Mouse (Mus musculus) kidney, postnatal 25 days (tissue): ENCODE measurements around the gene Eif4e2.

Experiments
- DNase-seq, 2 experiments: peaks; one replicate each; pipeline ENCODE4 v3.0.0; 2021; ENCODE audit warnings: mixed read lengths in 2 of 2

Eif4e2 gene

DNA sequence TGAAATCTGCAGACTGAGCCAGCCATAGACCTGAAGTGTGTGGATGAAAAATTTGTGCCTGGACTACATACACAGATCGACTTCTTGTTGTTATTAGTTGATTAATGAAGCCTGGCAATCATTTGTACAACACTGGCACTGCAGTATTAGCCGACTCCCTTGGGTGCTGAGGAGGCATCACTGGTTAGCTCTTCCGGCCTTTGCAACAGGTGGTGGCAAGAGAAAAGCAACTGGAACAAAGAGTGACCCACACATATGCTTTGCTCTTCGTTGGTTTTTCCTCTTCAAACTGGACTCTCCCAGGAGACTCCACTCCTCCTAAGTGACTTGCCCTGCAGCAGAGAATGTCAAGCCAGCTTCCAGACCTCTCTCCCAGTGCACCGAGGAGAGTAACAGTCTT is 9.9 kb upstream of the Eif4e2 start:
- no peak for DNase-seq

DNA sequence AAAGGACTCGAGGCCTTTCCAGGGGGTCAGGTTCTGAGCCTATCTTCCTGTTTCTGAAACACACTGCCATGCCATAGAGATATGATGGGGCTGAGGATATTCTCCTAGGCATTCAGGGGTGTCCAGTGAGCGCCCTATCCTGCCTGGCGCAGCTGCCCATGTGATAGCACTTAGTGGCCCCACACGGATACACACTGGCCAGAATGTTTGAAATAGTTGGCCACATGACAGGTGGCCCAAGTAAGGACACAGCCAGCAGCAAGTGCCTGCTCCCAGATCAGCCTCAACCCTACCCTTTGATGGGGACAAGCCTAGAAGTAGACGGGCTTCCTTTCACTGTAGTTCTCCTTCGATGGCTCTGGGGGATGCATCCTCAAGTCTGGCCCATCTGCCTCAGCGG is 9.2 kb upstream of the Eif4e2 start, which contains the start of gene Chrng:
Gene Chrng (plus strand): TSS at position 193 of the 400 bp plus-strand sequence.
- no peak for DNase-seq

DNA sequence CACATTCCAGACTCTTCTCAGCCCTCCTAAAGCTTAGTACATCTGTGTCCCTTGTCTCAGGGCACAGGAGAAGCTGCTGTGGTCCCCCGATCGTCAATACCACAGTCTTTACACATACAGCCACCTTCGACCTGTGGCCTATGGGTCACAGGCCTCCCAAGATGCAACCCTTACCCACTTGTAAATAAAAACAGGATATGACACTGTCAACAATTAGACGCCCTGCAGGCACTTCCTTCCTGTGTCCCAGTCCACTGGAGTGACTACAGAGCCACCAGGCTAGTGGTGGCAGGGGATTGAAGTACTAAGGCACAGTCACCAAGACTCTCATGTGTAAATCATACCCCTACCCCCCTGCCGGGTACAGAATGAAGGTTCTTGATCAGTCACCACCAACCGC is 8.7 kb upstream of the Eif4e2 start:
- DNase-seq, result peak in 1 of 2 experiments; percentile 23

DNA sequence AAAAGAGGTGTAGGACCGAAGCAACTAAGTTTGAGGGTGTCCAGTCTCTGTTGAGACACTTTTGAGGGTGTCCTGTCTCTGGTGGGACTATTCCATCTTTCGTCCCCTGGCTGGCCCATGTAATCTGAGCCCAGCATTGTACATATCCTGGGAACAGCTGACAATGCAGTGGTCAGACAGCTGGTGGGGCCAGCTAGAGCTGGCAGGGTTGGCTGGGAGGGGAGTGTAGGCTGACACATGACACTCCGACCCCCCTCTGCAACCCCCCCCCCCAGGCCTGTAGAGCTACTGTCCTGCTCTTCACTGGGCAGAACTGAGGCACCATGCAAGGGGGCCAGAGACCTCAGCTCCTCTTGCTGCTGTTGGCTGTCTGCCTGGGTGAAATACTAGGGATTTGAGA is 8.2 kb upstream of the Eif4e2 start:
- no peak for DNase-seq

DNA sequence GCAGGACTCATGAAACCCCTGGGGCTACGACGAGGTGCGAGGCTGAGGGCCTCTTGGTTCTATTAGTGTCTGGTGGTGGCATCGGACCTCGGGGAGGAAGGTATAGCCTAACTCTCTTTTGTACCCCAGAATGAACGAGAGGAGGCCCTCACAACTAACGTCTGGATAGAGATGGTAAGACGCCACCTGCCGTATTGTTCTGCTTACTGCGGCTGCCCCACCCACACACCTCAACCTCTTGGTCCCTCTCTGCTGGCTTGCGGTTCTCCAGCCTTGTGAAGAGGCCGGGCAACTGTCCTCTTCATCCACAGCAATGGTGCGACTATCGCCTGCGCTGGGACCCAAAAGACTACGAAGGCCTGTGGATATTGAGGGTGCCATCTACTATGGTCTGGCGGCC is 7.4 kb upstream of the Eif4e2 start:
- DNase-seq, result peak in 1 of 2 experiments; percentile 36

DNA sequence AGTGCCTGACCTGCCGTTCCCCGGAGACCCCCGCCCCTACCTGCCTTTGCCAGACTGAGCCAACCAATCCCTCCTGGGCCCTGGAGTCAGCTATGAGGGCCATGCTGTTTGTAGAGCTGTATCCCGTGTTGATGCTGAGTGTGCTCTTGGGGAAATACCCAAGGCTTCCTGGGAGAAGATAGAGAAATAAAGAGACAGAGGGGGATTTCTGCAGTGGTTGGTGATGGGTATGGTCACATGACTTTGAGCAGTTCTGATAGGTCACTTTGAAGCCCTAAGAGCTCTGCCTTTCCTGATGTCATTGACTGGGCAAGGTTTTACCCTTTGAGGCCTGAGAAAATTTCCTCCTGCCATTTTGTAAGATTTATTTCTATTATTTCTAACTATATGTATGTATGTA is 2.3 kb upstream of the Eif4e2 start:
- peak in 1 of 2 experiments; percentile 28 for DNase-seq

DNA sequence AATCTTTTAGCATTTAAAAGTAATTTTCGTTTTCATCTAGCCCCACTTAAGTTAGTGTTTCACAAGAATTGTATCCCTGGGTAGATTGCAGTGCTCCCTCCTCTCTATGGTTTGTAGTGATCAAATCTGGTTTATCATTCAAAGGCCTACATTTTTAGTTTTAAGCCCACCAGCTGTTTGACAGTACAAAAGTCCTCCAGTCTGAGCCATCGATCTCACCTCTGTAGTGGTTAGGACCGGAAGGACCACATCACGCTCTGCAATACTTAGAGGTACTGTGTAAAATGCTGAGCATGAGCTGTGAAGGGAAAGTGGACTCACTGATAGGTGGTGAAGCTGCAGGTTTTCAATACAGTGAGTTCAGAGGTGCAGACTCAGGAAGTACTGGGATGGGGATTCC is 1.0 kb downstream of the Eif4e2 start:
- no peak for DNase-seq

DNA sequence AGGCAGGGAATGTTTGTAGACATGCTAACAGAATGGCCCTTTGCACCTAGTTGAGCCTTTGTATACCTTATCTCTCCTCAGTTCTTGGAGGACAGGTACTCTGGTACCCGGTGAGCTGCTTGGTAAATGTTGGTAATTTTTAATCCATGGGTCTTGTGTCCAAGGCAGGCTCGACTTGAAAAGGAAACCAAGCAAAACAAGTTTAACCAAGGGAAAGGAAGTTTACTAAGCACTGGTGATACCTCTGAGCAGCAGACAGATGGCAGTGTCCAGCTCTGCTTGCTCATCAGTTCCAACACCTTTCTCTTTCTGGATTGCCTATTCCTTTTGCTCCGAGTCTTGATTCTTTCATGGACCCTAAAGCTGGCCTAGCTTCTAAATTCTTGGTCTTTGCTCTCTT is 4.2 kb downstream of the Eif4e2 start:
- DNase-seq, result peak; percentile 15 to 54

DNA sequence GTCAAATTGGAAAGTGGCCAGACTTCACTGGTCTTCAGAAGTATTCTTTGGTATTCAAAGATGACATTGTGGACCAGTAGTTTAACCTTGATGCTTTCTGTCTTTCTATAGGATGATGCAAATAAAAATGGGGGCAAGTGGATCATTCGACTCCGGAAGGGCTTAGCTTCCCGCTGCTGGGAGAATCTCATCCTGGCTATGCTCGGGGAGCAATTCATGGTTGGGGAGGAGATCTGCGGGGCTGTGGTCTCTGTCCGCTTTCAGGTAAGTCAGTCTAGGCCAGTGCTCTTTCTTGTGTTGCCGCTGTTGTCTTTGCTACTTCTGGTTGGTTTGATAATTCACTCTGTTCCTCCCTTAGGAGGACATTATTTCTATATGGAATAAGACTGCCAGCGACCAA is 12.0 kb downstream of the Eif4e2 start:
- no peak for DNase-seq

DNA sequence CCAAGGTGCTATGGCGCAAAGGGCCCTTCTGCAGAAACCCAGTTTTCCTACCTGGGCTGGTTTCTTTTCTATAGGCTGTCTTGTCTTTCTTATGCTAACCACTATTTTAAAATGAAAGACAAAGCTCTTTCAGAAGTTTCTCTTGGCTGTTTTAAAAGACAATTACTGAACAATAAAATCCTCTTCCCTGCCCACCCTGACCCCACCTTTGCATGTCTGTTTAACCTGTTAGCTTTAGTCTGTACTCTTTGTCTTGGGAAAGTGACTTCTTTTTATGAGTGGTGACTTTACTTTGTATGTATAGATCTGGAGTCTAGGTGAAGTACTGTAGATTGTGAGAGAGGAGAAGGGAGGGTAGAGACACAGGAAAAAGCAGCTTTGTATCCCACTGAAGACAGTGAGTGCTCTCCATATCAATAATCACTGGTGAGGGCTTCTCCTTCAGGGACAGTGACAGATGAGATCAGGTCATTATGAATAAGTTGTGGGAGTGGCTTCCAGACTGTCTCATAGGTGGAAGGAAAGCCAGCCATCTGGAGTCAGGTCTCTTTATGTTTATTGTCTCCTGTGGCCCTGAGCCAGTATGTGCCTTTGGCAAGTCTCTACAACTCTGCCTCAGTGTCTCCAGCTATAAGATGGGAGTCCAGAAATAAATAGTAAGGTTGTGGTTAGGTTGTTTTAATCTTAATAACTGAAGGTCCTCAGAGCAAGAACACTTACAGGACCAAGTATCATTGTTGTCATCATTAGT is 12.9 kb downstream of the Eif4e2 start:
- DNase-seq, result no peak

DNA sequence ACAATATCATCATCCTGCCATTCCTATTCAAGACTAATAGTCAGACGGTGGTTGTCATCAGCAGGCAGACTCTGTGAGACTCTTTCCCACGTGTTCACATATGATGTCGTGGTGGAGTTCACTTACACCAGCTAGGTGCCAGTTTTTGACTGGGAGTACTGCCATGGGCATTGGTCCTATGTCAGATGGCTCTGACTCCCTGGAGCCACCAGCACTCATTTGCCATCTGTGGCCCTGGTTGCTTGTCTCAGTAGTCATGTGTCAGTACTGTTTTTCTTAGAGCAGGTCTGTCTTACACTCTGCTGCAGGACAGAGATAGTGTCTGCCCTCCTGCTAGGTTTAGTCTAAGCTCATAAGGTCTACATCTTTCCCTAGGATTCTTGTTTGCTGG is 13.4 kb downstream of the Eif4e2 start:
- DNase-seq, result no peak

DNA sequence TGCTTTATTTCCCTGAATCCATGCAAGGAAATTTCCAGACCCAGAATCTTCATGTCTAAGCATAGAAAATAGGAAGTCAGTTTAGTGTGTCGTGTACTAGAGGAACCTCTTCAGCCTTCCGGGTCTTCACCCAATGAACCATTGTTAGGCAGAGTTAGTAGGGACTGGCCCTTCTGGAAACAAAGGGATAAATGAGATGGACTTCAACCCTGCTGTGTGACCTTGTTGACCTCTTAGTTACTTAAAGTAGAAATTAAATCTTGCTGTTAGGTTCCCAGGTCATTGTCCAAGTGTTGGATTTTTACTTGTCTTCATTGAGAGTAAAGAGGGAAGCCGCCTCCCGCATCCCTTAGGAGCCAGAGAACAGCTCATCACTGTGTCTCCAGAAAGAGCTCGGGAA is 16.9 kb downstream of the Eif4e2 start:
- DNase-seq, result peak in 1 of 2 experiments; percentile 25

DNA sequence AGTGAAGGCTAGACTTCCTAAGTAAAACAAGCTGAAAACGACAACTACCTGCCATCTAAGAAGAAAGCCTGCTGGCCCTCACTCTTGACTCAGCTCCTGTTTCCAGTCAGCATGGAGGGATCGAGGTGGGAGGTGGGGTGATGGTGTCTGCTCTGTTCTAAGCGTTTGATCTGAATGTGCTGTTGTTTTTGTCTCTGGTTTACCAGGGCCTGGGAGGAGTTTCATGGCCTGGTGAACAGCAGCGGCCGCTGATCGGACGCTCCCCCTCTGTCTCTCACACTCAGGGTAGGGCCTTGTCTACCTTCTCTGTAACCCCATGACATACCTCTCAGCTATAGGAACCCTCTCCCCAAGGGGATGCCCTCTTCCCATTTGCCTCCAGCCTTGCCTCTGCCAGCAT is 18.5 kb downstream of the Eif4e2 start:
- DNase-seq, result no peak

DNA sequence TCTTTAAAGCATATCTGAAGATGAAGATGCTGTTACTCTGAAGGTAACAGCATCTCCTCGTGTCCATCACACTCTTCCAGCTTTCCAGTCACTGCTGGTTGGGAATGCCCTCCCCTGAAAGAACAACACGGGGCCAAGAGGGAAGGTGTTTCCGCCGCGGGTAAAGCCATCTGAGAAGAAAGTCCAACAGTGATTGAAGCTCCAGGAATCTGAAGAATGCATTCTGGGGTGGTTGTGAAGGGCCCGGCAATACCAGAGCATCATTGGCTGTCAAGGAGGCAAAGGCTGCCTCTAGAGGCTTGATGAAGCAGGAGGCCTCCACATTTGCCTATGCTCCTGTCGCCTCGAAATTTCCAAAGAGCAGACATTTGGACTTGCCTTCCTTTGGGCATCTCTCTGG is 25.3 kb downstream of the Eif4e2 start:
- no peak for DNase-seq

DNA sequence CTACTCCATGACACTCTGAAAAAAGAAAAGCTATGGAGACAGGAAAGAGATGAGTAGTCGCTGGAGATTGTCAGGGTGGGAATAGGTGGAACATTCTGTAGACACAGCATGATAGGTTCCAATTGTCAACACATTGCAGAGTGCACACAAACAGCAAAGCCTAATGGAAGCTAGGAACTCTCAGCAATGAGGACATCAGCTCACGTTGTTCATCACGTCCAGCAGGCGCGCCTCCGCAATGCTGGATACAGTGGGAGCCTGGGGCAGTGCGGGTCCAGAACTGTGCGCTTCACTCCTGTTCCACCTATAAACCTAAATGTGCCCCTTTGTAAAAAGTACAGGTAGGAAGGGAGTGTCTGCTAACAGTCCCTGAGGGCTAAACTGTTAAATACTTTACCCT is 29.3 kb downstream of the Eif4e2 start:
- no peak for DNase-seq

DNA sequence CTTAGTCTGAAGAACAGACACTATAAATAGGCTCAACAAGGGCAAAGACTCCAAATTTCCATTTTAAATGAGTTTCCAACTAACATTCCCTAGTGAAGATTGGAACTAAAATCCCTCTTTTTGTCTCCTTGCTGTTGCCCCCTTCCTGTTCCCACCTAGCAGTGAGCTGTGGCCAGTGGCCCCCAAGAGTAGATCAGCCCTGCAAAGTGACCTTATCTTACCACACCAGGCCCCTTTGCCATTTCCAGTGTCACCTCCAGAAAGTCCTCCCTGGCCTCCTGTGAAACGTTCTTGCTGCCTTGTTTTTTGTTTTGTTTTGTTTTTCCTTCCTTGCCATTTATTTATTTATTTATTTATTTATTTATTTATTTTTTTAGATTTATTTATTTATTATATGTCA is 31.7 kb downstream of the Eif4e2 start:
- no peak for DNase-seq

DNA sequence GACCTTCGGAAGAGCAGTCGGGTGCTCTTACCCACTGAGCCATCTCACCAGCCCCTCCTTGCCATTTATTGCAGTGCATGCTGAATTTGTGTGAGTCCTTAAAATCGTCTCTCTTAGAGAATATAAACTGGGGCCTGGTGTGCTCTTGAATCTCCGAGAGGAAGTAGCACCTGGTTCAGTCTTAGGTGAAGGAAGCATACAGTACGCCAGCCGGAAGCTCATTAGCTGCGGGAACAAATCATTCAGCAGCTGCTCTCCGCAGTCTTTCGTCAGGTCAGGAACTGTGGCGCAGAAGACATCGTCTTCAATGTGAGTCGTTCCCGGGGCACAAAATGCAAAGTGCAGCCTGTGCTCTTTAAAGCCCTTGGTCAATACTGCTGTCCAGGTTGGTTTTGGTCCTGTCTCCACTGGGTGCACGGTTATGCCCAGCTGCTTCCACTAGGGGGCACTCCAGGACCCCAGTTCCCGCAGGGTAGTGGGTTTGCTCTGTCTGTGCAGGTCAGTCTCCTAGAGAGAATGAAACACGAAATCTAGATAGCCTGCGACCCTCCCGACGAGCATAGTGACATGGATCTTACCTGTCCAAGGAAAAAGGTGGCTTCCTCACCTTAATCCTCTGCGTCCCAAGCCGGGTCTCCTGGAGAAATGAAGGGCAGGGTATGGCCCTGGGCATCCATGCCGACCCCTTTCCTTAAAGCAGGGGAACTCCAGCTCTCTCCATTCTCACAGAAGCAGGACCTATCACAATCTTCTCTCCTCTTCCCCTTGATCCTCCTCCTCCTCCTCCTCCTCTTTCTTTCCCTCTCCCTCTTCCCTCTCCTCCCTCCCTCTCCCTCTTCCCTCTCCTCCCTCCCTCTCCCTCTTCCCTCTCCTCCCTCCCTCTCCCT is 32.5 kb downstream of the Eif4e2 start:
- peak; percentile 83 to 85 for DNase-seq

DNA sequence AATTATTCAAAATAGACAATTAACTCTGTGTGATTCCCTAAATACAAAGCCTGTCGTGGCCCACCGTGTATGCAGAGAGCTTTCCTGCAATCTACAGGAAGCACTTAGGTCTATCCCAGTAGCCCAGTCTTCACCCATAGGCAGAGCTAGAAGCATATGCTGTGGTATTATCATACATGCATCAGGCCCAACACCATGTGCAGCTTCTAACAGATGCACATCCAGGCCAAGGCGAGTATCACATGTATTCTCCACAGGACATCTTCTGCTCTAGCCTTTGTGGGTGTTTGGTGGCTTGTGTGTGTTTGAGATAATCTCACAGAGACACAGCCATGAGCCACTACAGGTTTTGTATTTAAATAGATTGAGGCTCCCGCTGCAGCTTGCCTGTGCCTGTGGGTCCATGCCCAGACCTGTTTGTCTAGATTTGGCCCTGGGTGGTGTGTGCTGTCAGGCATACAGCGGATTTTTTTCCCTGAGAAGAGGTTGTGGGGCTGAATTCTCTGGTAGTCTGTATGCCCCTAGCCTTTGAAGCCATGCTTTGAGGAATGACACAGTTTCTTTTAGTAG is 38.4 kb downstream of the Eif4e2 start:
- DNase-seq, result no peak

DNA sequence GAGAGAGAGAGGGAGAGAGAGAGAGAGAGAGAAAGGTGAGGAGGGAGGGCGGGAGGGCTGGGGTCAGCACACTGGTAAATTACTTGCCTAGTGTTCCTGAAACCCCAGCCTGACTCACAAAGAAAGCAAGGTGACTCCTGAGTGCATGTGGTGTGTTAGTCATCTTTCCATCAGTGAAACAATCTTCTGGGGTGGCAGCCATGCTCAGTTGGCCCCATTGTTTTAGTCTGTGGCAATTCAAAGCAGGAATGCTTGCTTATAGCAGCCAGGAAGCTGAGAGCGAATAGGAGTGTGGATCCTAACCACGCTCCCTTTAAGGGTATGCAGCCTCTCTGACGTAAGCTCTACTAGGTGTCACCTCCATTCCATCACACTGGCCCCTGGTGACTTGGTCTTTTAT is 41.5 kb downstream of the Eif4e2 start:
- no peak for DNase-seq

DNA sequence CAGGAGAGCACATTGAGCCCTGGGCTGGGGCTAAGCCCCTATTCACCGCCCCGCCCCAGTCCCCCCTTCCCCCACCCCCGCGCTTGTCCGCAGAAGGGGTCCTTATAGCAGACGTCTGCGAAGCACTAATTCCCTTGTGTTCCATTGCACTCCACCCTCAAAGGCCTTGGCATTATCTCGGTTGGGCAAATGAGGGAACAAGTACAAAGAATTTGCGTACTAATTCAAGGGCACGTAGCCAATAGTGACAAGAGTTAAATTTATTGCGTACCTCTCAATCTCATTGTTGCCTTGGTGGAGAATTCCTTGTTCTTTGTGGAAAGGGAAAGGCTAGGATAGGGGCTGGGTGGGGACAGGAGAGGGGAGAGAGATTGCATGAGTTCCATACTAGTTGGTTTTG is 44.0 kb downstream of the Eif4e2 start:
- no peak for DNase-seq

DNA sequence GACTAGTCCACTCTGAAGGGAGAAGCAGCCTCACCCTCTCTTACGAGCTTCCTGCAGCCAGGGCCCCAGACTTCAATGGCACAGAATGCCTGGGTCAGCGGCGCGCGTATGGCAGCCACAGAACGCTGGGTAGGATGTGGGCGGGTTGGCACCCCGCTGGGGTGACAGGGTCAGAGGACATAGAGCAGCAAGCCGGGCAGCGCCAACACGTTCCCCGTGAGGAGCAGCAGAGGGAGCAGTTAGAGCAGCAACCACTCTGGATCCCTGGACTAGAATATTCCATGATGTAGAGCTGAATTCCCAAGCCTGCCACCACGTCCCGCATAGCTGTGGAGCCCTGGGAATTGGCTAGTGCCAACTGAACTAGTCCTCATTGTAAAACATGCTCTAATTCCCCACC is 44.8 kb downstream of the Eif4e2 start:
- peak; percentile 62 to 83 for DNase-seq

DNA sequence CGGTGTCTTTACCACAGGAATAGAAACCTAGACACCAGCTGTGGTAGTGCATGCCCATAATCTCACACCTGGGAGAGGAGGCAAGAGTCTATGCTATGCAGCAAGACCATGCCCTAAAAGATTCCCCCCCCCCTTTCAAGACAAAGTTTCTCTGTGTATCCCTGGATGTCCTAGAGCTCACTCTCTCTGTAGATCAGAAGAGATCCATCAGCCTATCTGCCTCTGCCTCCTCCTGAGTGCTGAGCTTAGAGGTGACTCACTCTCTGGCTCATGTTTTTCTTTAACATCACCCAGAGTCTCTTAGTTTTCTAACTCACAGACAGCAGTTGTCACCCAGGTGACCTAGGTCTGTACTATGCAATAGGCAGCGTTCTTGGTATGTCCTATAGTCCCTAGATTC is 45.6 kb downstream of the Eif4e2 start:
- no peak for DNase-seq

DNA sequence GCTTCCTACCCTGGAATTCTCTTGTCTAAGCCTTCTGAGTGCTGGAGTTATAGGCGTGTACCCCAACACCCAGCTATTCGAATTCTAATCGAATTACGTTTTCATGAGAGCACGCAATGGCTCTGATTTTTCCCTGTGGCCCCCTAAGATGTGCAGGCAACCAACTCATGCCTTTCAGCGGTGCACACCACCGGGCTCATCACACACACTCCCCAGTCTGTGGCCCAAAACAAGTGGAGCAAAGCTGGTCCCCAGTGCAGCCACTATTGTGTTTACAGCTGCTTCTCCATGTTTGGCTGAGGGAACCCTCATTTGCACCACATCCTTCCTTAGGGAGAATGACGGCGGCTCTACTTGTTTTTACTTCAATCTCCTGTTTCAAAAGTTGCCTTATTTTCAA is 49.5 kb downstream of the Eif4e2 start:
- no peak for DNase-seq

DNA sequence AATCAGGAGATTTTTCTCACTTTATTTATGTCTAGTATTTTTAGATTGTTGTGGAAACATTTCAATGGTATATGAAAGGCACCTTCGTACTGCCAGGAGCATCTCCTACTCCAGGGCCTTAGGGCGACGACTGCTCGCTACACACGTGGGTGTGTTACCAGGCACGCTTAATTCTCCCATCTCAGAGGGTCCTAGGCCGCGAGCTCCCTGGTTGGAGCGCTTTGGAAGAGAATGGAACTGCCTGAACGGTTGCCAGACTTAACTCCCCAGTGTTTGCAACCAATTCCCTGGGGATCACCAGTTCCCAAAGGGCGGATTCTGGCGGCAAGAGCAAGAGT is 50.1 kb downstream of the Eif4e2 start:
- DNase-seq, result no peak
